Mouse (Mus musculus) left cerebral cortex, adult 9 months (tissue): ENCODE measurements around the gene 4930568D16Rik.

Source experiments
- DNase-seq, 2 experiments: peaks; one replicate each; pipeline ENCODE4 v3.0.0; 2022; ENCODE audit warnings: low spot score in 2 of 2

Gene 4930568D16Rik

GRCm38 (mm10) chr2:35342605-35343004, 24.9 kb downstream of the 4930568D16Rik start:
- no peak for DNase-seq

- no peak for DNase-seq
These were observed 28.8 kb downstream of the 4930568D16Rik start for GRCm38 (mm10) chr2:35338707-35339106.

GRCm38 (mm10) chr2:35338036-35338435, 29.5 kb downstream of the 4930568D16Rik start:
- DNase-seq = no peak

- DNase-seq = no peak
These were observed 30.1 kb downstream of the 4930568D16Rik start for GRCm38 (mm10) chr2:35337419-35337818.

- peak; percentile 88 to 97 for DNase-seq
These were observed 30.9 kb downstream of the 4930568D16Rik start, which contains the start of gene Stom for GRCm38 (mm10) chr2:35336388-35337280. Stom (minus strand) TSS chr2:35336976.

GRCm38 (mm10) chr2:35335620-35336019, 31.9 kb downstream of the 4930568D16Rik start:
- DNase-seq = no peak

- no peak for DNase-seq
These were observed 33.9 kb downstream of the 4930568D16Rik start for GRCm38 (mm10) chr2:35333670-35334069.

- DNase-seq = no peak
These were observed 36.3 kb downstream of the 4930568D16Rik start for GRCm38 (mm10) chr2:35331205-35331604.

GRCm38 (mm10) chr2:35329061-35329460, 38.5 kb downstream of the 4930568D16Rik start:
- no peak for DNase-seq

- no peak for DNase-seq
These were observed 39.3 kb downstream of the 4930568D16Rik start for GRCm38 (mm10) chr2:35328064-35328792.

- no peak for DNase-seq
These were observed 39.9 kb downstream of the 4930568D16Rik start for GRCm38 (mm10) chr2:35327583-35327982.

GRCm38 (mm10) chr2:35326931-35327330, 40.6 kb downstream of the 4930568D16Rik start:
- DNase-seq = no peak

GRCm38 (mm10) chr2:35325930-35326329, 41.6 kb downstream of the 4930568D16Rik start:
- DNase-seq = no peak

- peak in 1 of 2 experiments; percentile 14 for DNase-seq
These were observed 44.9 kb downstream of the 4930568D16Rik start for GRCm38 (mm10) chr2:35322404-35323164.

GRCm38 (mm10) chr2:35320399-35320798, 47.1 kb downstream of the 4930568D16Rik start:
- DNase-seq = no peak

GRCm38 (mm10) chr2:35318405-35318804, 49.1 kb downstream of the 4930568D16Rik start:
- DNase-seq = no peak

- no peak for DNase-seq
These were observed 49.9 kb downstream of the 4930568D16Rik start for GRCm38 (mm10) chr2:35317604-35318003.

- no peak for DNase-seq
These were observed 53.2 kb downstream of the 4930568D16Rik start for GRCm38 (mm10) chr2:35314300-35314699.

- DNase-seq = no peak
These were observed 57.5 kb downstream of the 4930568D16Rik start for GRCm38 (mm10) chr2:35309906-35310493.

GRCm38 (mm10) chr2:35308166-35308565, 59.4 kb downstream of the 4930568D16Rik start:
- DNase-seq = no peak
